Mouse (Mus musculus): ENCODE results near the gene Sncg.

DNA sequence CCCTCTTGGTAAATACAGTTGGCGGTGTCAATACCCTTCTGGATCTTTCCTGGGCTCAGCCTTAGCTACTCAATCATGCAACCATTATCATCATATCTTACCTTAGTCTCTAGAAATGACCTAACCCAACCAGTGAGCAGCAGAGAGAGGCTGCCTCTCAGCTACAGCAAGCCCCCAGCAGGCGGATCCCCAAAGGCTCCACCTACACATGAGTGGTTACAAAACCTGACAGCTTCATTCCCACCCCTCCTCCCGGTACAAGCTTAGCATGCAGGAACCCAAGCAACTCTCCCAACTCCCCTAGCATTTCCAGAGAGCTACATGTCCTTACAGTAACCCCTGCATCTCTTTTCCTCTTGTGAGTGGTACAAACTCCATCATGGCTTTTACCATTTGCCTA is 25.4 kb upstream of the Sncg start:
- TF ChIP-seq MAX (IDR thresholded peaks at IDR 0.05; ENCODE audit: low read length) (no peak), CTCF (IDR thresholded peaks at IDR 0.05 in 2 of 3, conservative IDR thresholded peaks at IDR 0.05 in 1 of 3; ENCODE audit: control insufficient read depth in 1 of 3, insufficient read depth in 1 of 3, low read depth in 2 of 3, low read length in 3 of 3, poor library complexity in 1 of 3, severe bottlenecking in 1 of 3) (no peak), HCFC1 (IDR thresholded peaks at IDR 0.05; ENCODE audit: low read depth, low read length) (no peak), POLR2AphosphoS2 (IDR thresholded peaks at IDR 0.05; ENCODE audit: low read length) (no peak), POLR2A (IDR thresholded peaks at IDR 0.05; ENCODE audit: control insufficient read depth in 1 of 2, insufficient read depth in 1 of 2, low read depth in 1 of 2, low read length in 2 of 2, poor library complexity in 1 of 2) (no peak), ZC3H11A (IDR thresholded peaks at IDR 0.05; ENCODE audit: low read depth, low read length) (no peak), RAD21 (IDR thresholded peaks at IDR 0.05; ENCODE audit: low read depth, low read length) (no peak), KAT2A (conservative IDR thresholded peaks at IDR 0.05; ENCODE audit: low read depth, low read length) (no peak), BHLHE40 (IDR thresholded peaks at IDR 0.05; ENCODE audit: borderline replicate concordance, low read depth, low read length) (no peak), POLR2AphosphoS5 (IDR thresholded peaks at IDR 0.05; ENCODE audit: borderline replicate concordance, low read depth, low read length) (no peak), SIN3A (IDR thresholded peaks at IDR 0.05; ENCODE audit: low read length) (no peak), NELFE (IDR thresholded peaks at IDR 0.05; ENCODE audit: low read depth, low read length) (no peak), NRF1 (IDR thresholded peaks at IDR 0.05; ENCODE audit: insufficient read depth, low read depth, low read length, poor library complexity, severe bottlenecking) (no peak)
